Mouse (Mus musculus) kidney, embryonic 16.5 days (tissue): Measurements from ENCODE around the gene Stk38. TPM values are rescaled to one million over a fixed set of nuclear protein-coding genes. Genes with fewer than 3 reads are reported as not detected.

Experiments
- ATAC-seq: fragments of 200-750 bp; cut with Nextera tagmentation; 2 replicates; pipeline ENCODE4 v1.8.0; 2017; ENCODE audit warnings: moderate TSS enrichment; ENCODE audit not compliant: low FRiP score, low TSS enrichment
- H3K27ac ChIP-seq: fragments of 300-500 bp; sonication (generic); 2 replicates; pipeline ENCODE4 v1.5.1; 2014; ENCODE audit warnings: low read length
- H3K27me3 ChIP-seq: fragments of 300-500 bp; sonication (generic); 2 replicates; pipeline ENCODE4 v1.6.1; 2014; ENCODE audit warnings: low read length, control low read depth, mixed read lengths; ENCODE audit not compliant: insufficient read depth
- H3K36me3 ChIP-seq: fragments of 300-500 bp; sonication (generic); 2 replicates; pipeline ENCODE4 v1.6.1; 2014; ENCODE audit warnings: low read length, control low read depth, mixed read lengths; ENCODE audit not compliant: insufficient read depth
- H3K4me1 ChIP-seq: fragments of 300-500 bp; sonication (generic); 2 replicates; pipeline ENCODE4 v1.6.1; 2014; ENCODE audit warnings: low read length, control low read depth, mixed read lengths; ENCODE audit not compliant: insufficient read depth
- H3K4me2 ChIP-seq: fragments of 300-500 bp; sonication (generic); replicated peaks from 2 replicates; pipeline ENCODE4 v1.6.1; 2014; ENCODE audit warnings: low read depth, low read length
- H3K4me3 ChIP-seq: fragments of 300-500 bp; sonication (generic); 2 replicates; pipeline ENCODE4 v1.5.1; 2014; ENCODE audit warnings: mild to moderate bottlenecking, low read length
- H3K9ac ChIP-seq: fragments of 300-500 bp; sonication (generic); replicated peaks from 2 replicates; pipeline ENCODE4 v1.6.1; 2014; ENCODE audit warnings: low read length
- H3K9me3 ChIP-seq: fragments of 300-500 bp; sonication (generic); 2 replicates; pipeline ENCODE4 v1.6.1; 2016; ENCODE audit warnings: low read length, control low read depth
- WGBS: fragments of 180-500 bp; shearing (Covaris S2); extraction: QIAGEN DNeasy Blood & Tissue Kit; methylation state at CpG from one replicate; pipeline ENCODE4 v1.1.7; 2014; 5-methylcytosine and 5-hydroxymethylcytosine counted together
- polyA plus RNA-seq: library from polyadenylated mRNA; unstranded; fragments of >200 nt; fragmentation: Nextera tagmentation; extraction: Ambion mirVana; gene quantifications from 2 replicates; pipeline ENCODE4 v1.2.1, GENCODE M21; 2015

Stk38 gene
- polyA plus RNA-seq, 1 experiment from 2014 or later: 106 TPM

GRCm38 (mm10) chr17:28948661-28949060, 59.1 kb downstream of the Stk38 start:
- H3K4me2 ChIP-seq: no peak overlapping the region
- 53% methylated on average over 4 of the region's 4 CpGs for WGBS
- ATAC-seq: no peak

GRCm38 (mm10) chr17:28947011-28947939, 60.5 kb downstream of the Stk38 start:
- Histone ChIP-seq H3K27me3 (no peaks in the 10 kb centered on the region), H3K9ac (no peak overlapping the region), H3K27ac (no peak overlapping the region), H3K4me1 (peaks cover 5% of the 10 kb centered on the region; the same call in 1 of the 2 replicates), H3K36me3 (no peaks in the 10 kb centered on the region), H3K4me3 (no peak overlapping the region), H3K9me3 (no peaks in the 10 kb centered on the region), H3K4me2 (no peak overlapping the region)
- WGBS: 92% methylated on average over 19 of the region's 19 CpGs
- no peak for ATAC-seq

More at GRCm38 (mm10) chr17:28948661-28949060, 59.1 kb downstream of the Stk38 start:
- Histone ChIP-seq H3K9me3 (no peaks in the 10 kb centered on the region), H3K4me3 (no peak overlapping the region), H3K27me3 (no peaks in the 10 kb centered on the region), H3K4me1 (peaks cover 9% of the 10 kb centered on the region), H3K9ac (no peak overlapping the region), H3K27ac (no peak overlapping the region), H3K36me3 (no peaks in the 10 kb centered on the region)

GRCm38 (mm10) chr17:28944481-28944880, 63.3 kb downstream of the Stk38 start:
- Histone ChIP-seq H3K4me2 (no peak overlapping the region), H3K9me3 (no peaks in the 10 kb centered on the region), H3K4me3 (no peak overlapping the region), H3K36me3 (no peaks in the 10 kb centered on the region), H3K9ac (no peak overlapping the region), H3K27ac (no peak overlapping the region), H3K4me1 (no peaks in the 10 kb centered on the region), H3K27me3 (no peaks in the 10 kb centered on the region)
- WGBS: 84% methylated on average over 7 of the region's 7 CpGs
- ATAC-seq: no peak

GRCm38 (mm10) chr17:28943740-28944139, 64.1 kb downstream of the Stk38 start, which contains the start of gene Pxt1:
Gene Pxt1, minus strand, starts transcription at chr17:28943840.
- no peak within 1 kb of the TSS for H3K4me3 ChIP-seq
- H3K27me3 ChIP-seq: no peaks in the 10 kb centered on the region
- 88% methylated on average over 7 of the region's 7 CpGs for WGBS
- no peaks in the 10 kb centered on the region for H3K4me1 ChIP-seq
- ATAC-seq: no peak
- no peaks in the 10 kb centered on the region for H3K36me3 ChIP-seq
- no peak within 1 kb of the TSS for H3K4me2 ChIP-seq
- no peaks in the 10 kb centered on the region for H3K9me3 ChIP-seq
- H3K9ac ChIP-seq: no peak within 1 kb of the TSS
- H3K27ac ChIP-seq: no peak within 1 kb of the TSS

- Histone ChIP-seq H3K4me2 (no peak overlapping the region), H3K9me3 (no peaks in the 10 kb centered on the region), H3K27ac (no peak overlapping the region), H3K27me3 (no peaks in the 10 kb centered on the region), H3K4me1 (no peaks in the 10 kb centered on the region), H3K36me3 (no peaks in the 10 kb centered on the region), H3K9ac (no peak overlapping the region), H3K4me3 (no peak overlapping the region)
- WGBS: 70% methylated on average over 10 of the region's 11 CpGs
- no peak for ATAC-seq
These were observed 65.7 kb downstream of the Stk38 start for GRCm38 (mm10) chr17:28942101-28942500.

- Histone ChIP-seq H3K9me3 (no peaks in the 10 kb centered on the region), H3K4me1 (no peaks in the 10 kb centered on the region), H3K9ac (no peak overlapping the region), H3K4me2 (no peak overlapping the region), H3K36me3 (no peaks in the 10 kb centered on the region), H3K27me3 (no peaks in the 10 kb centered on the region), H3K27ac (no peak overlapping the region), H3K4me3 (no peak overlapping the region)
- no peak for ATAC-seq
- 89% methylated on average over 25 of the region's 25 CpGs for WGBS
These were observed 66.8 kb downstream of the Stk38 start for GRCm38 (mm10) chr17:28940776-28941555.

GRCm38 (mm10) chr17:28936622-28937345, 71.0 kb downstream of the Stk38 start:
- H3K27me3 ChIP-seq: no peaks in the 10 kb centered on the region
- no peak overlapping the region for H3K9ac ChIP-seq
- H3K4me1 ChIP-seq: peaks cover 4% of the 10 kb centered on the region; the same call in 1 of the 2 replicates
- no peak overlapping the region for H3K27ac ChIP-seq
- ATAC-seq: no peak
- WGBS: 86% methylated on average over 10 of the region's 10 CpGs
- no peak overlapping the region for H3K4me2 ChIP-seq
- no peak overlapping the region for H3K4me3 ChIP-seq
- H3K36me3 ChIP-seq: no peaks in the 10 kb centered on the region
- no peaks in the 10 kb centered on the region for H3K9me3 ChIP-seq

- H3K27me3 ChIP-seq: no peaks in the 10 kb centered on the region
- no peak overlapping the region for H3K4me2 ChIP-seq
- H3K9ac ChIP-seq: no peak overlapping the region
- no peak overlapping the region for H3K4me3 ChIP-seq
- WGBS: 87% methylated on average over 7 of the region's 7 CpGs
- ATAC-seq: no peak
- peaks cover 10% of the 10 kb centered on the region for H3K4me1 ChIP-seq
- H3K27ac ChIP-seq: no peak overlapping the region
- no peaks in the 10 kb centered on the region for H3K9me3 ChIP-seq
- no peaks in the 10 kb centered on the region for H3K36me3 ChIP-seq
These were observed 71.7 kb downstream of the Stk38 start for GRCm38 (mm10) chr17:28936133-28936532.

GRCm38 (mm10) chr17:28934120-28934916, 73.5 kb downstream of the Stk38 start:
- Histone ChIP-seq H3K9me3 (no peaks in the 10 kb centered on the region), H3K27me3 (no peaks in the 10 kb centered on the region), H3K4me1 (peaks cover 24% of the 10 kb centered on the region), H3K36me3 (no peaks in the 10 kb centered on the region), H3K4me2 (no peak overlapping the region), H3K4me3 (no peak overlapping the region), H3K27ac (no peak overlapping the region), H3K9ac (no peak overlapping the region)
- no peak for ATAC-seq
- WGBS: 62% methylated on average over 19 of the region's 19 CpGs
